Mouse (Mus musculus): Measurements from ENCODE around the gene Unc13d. TPM values are rescaled to one million over a fixed set of nuclear protein-coding genes. Genes with fewer than 3 reads are reported as not detected.
"Not testable (repeated sequence)": the region's sequence is repeated elsewhere in the genome, so short reads cannot be mapped to it uniquely, and the experiment has no call there.

The Unc13d gene
- total RNA-seq, 2 experiments from 2014 or later, result 0.42 to 2.0 TPM

DNA sequence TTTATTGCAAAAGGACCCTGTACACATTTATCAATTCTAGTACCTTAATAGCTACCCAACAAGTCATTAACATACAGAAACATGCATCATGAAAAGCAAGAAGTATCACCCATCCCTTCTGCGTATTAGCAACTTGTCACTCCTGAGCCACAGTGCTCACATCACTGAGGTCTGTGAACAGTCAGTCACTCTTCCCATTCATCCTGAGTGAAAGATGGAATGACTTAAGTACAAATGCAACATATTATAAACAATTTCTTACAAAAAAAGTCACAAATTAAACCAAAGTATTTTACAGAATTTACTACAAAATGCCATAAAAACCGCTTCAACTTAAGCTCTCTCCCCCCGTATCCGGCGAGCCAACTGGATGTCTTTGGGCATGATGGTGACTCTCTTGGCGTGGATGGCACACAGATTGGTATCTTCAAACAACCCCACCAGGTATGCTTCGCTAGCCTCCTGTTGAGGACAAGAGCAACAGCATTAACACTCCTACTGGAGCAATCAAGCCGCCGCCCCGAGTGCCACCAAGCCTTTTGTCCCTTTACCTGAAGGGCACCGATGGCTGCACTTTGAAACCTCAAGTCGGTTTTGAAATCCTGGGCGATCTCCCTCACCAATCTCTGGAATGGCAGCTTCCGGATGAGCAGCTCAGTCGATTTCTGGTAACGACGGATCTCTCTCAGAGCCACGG, 54.5 kb downstream of the Unc13d start:
- peak in 1 of 2 experiments; percentile 53 for DNase-seq

DNA sequence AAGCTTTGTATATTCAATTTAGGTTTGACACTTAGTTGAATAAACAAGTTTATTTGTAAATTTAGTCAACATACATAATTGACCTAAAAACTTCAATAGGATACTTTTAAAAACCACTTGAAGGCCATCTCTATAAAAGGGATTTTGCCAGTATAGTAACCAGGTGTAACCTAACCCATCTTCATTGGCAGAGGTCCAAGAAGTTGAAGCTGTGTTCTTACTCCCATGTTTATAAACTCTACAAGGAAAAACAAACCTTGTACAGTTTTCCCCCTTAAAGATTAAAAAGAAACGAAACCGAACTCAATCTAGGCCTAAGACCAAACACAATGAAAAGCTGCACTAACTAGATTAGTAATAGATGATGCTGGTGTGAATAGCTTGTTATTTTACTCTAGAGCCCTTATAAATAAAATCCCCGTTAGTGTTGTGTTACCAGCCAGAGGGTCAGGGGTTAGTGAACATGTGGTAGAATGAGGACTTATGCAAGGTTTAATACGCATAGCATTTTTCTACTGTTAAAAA, 55.4 kb downstream of the Unc13d start:
- DNase-seq, result no peak

DNA sequence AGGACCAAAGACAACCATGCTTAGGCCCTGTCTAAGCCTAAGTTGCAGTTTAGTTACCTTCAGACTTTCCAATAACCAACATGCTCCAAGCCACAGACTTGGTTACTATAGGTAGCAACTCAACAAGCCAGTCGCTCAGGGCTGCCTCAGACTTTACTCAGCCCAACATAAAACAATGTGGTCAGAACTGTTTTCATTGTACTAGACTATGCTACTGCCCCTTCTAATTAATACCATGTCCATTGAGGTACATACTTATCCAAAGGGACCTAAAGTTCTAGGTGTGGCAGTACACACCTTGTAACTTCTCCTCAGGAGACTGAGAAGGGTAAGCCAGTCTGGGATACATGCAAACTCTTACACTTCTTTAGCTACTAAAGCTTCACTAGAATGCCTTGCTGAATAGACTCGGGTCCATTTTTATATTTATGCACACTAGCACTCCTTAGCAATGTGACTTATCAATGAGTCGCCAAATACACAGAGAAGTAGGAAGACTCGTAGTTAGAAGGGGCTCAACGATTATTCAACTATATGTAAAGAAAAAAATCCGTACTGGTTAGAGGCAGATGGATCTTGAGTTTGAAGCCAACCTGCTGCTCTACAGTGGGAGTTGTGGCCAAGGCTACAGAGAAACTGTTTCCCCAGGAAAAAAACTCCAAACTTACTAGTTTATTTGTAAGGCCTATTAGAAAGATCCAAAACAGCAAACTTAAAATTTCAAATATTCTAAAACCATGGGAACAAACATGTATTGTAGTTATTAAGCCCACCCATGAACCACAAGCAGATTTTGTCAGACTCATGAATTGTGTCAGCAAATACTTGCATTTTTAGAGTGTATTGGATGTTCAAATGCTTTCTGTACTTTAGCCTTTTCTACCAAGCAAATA, 56.2 kb downstream of the Unc13d start:
- DNase-seq, result no peak

DNA sequence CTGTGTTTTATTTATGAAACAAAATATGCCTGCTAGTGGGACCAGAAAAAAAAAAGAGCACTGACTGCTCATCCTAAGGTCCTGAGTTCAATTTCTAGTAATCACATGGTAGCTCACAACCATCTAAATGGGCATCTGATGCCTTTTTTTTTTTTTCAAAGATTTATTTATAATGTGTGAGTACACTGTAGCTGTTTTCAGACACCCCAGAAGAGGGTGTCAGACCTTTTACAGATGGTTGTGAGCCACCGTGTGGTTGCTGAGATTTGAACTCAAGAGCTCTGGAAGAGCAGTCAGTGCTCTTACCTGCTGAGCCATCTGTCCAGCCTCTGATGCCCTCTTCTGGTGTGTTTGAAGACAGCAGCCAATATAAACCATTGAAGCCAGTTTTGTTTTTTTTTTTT, 57.2 kb downstream of the Unc13d start:
- DNase-seq, result no peak

DNA sequence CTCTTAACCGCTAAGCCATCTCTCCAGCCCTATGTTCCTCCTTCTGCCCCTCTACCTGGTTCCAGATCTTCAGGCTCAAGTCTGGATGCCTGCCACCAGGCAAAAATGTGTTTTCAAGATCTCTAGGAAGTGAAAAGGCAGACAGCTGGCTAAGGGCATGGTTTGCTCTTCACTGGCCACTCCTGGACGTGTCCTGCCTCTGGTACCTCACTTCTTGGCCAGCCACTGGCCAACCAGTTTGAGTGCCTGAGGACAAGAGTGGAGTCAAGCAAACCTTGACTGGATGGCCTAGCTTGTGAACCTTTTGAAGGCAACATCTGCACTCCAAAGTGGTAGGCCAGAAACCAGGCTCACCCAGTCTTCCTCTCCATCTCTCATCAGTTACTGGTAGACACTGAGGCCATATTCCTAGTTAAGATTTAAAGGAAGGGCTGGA, 57.8 kb downstream of the Unc13d start:
- no peak for DNase-seq

DNA sequence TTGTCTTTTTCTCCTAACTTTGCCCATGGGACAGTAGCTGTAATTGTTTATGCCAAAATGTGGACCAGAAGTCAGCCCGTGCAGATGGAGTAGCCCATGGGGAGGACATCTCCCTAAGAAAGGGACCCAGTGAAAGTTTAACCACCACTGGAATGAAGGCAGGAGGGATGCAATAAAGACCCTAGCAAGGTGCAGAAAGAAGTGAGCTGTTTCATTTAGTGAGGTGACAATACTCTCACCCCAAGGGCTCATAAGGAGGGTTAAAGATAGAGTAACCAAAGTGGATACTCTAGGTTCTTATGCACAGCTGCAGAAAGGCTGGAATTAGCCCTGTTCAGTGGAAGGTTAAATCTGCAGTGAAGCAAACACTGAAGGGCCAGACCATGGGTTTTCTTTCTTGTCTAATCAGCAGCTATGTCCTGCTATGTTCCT, 58.4 kb downstream of the Unc13d start:
- no peak for DNase-seq

DNA sequence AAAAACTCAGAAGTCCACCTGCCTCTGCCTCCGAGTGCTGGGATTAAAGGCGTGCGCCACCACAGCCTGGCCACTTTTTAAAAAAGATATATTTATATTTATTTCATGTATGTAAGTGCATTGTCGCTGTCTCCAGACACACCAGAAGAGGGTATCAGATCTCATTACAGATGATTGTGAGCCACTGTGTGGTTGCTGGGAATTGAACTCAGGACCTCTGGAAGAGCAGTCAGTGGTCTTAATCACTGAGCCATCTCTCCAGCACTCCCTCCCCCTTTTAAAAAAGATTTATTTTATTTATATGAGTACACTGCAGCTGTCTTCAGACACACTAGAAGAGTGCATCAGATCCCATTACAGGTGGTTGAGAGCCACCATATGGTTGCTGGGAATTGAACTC, 58.9 kb downstream of the Unc13d start:
- DNase-seq, result not testable (repeated sequence)

DNA sequence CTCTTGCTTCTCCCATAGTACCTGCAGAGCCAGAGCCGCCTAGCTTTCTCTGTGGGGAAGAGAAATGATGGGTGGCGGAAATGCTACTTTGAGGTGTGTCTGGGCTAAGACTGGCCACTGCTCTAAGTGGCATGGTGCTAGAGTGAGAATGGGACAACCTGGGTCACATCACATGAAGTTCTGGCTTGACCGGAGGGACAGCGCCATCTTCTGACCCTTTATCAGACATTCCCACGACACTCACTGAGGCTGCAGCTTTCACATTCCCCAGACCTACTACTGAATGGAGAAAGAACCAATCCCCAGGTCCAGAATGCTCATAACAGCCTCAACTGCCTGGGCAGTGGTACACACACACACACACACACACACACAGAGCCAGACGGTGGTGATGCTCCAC, 59.7 kb downstream of the Unc13d start:
- peak; percentile 47 to 49 for DNase-seq

DNA sequence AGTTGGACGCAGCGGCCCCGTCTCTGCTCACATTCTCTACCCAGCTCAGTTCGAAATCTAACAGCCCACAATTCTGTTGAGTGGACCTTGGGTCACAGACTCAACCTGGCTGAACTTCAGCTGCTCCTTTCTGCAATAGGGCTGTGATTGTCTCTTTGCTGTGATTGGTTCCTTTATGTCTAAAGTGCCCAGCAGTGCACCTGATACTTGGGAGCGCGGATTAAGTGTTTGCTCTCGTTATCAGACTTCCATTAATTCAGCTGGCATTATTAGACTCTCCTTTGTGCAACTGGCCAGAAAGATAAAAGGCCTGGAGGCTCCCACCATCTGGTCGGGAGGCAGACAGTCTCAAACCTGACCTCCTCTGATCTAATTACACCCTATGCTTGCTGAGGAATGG, 62.9 kb downstream of the Unc13d start:
- no peak for DNase-seq

DNA sequence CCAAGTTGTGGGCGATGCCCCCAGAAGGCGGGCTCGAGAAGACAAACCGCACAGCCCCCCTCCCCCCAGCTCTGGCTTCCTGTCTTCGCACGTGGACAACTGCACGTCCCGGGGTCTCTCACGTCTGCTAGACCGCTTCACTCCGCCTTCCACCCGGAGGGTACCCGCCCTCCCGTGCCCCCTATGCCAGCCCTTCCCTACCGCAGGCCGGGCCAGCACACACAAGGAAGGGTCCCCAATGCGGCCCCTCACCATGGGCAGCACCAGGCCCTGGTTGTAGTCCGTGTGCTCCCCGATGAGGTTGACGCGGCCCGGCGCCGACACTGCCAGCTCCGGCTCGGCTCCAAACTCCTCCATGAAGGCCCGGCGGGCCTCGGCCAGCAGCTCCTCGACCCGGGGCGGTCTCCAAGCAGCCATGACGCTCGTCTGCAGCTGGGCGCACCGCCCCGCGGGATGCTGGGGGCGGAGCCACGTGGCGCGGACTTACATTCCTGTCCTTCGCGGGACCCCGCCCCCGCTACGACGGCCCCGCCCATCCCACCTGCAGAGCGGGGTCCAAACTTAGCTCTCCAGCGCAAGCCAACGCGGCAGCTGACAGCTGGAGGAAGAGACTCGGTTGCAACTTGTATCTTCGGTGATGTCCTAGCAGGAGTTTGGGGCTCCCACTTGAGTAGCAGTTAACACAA, 65.4 kb downstream of the Unc13d start, which contains the start of gene Galk1:
TSS of gene Galk1 (minus strand) at position 458 of the 686 bp plus-strand sequence.
- DNase-seq, result peak; percentile 89 to 93

Other genes with a start within 250 kb of the Unc13d start
- not detected for gene Myo15b, start 219.6 kb downstream of the Unc13d start, total RNA-seq (2021)
- gene Smim5, start 178.0 kb downstream of the Unc13d start, total RNA-seq (2021), result 1 to 10 TPM; 8.2 to 8.8 TPM
- not detected for gene Smim6, start 165.9 kb downstream of the Unc13d start, total RNA-seq (2021)
- gene Sap30bp, start 144.7 kb downstream of the Unc13d start, total RNA-seq (2021), result 10 to 100 TPM; 19.0 to 19.9 TPM
- 1 to 10 TPM; 7.5 to 7.8 TPM for gene Recql5, start 144.5 kb downstream of the Unc13d start, total RNA-seq (2021)
- gene Itgb4, start 103.3 kb downstream of the Unc13d start, total RNA-seq (2021), result 1 to 10 TPM; 1.9 to 3.7 TPM
- 10 to 100 TPM; 14.1 to 15.0 TPM for gene Galk1, start 65.2 kb downstream of the Unc13d start, total RNA-seq (2021)
- 100 to 1,000 TPM in 1 of 2 experiments, 10 to 100 TPM in 1; 98.0 to 107 TPM for gene H3f3b, start 50.0 kb downstream of the Unc13d start, total RNA-seq (2021)
- 1 to 10 TPM; 5.2 to 7.8 TPM for gene Unk, start 47.6 kb downstream of the Unc13d start, total RNA-seq (2021)
- gene Wbp2, start 9.0 kb upstream of the Unc13d start, total RNA-seq (2021), result 100 to 1,000 TPM in 1 of 2 experiments, 10 to 100 TPM in 1; 93.3 to 109 TPM
- 10 to 100 TPM; 24.7 to 27.6 TPM for gene Trim47, start 49.2 kb upstream of the Unc13d start, total RNA-seq (2021)
- gene Trim65, start 53.2 kb upstream of the Unc13d start, total RNA-seq (2021), result 10 to 100 TPM in 1 of 2 experiments, 1 to 10 TPM in 1; 9.6 to 10.5 TPM
- gene Mrpl38, start 60.9 kb upstream of the Unc13d start, total RNA-seq (2021), result 10 to 100 TPM; 56.8 to 66.1 TPM
- 10 to 100 TPM; 13.5 to 18.1 TPM for gene Fbf1, start 90.2 kb upstream of the Unc13d start, total RNA-seq (2021)
- 10 to 100 TPM; 14.1 to 17.4 TPM for gene Ten1, start 120.9 kb upstream of the Unc13d start, total RNA-seq (2021)
- gene Acox1, start 121.1 kb upstream of the Unc13d start, total RNA-seq (2021), result 100 to 1,000 TPM; 171 to 200 TPM
- gene Evpl, start 160.1 kb upstream of the Unc13d start, total RNA-seq (2021), result under 1 TPM; 0.15 to 0.46 TPM
- 10 to 100 TPM; 59.0 to 67.2 TPM for gene Srp68, start 196.3 kb upstream of the Unc13d start, total RNA-seq (2021)
- gene Galr2, start 203.0 kb upstream of the Unc13d start, total RNA-seq (2021), result not detected
- gene Exoc7, start 229.3 kb upstream of the Unc13d start, total RNA-seq (2021), result 10 to 100 TPM; 50.2 to 55.4 TPM